Mouse (Mus musculus): ENCODE measurements at regions not wholly inside any gene's neighbourhood (a gene's known extent, or its start where the extent isn't known, plus 50 kb on each side); places are given as distances from the start of the nearest gene placed in this dataset.

- no peak overlapping the region for H3ac ChIP-seq (ENCODE audit: control insufficient read depth, insufficient read length)
- TF ChIP-seq MYOG (IDR thresholded peaks at IDR 0.05; ENCODE audit: control insufficient read depth in 1 of 3, insufficient read depth in 1 of 3, insufficient read length in 2 of 3, low read depth in 2 of 3) (no peak), MYOD1 (IDR thresholded peaks at IDR 0.05; ENCODE audit: control insufficient read depth in 1 of 3, insufficient read length in 2 of 3, low read depth in 2 of 3) (no peak), USF1 (IDR thresholded peaks at IDR 0.05; ENCODE audit: low read depth) (no peak), POLR2AphosphoS2 (IDR thresholded peaks at IDR 0.05; ENCODE audit: insufficient read length, low read depth) (no peak), E2F4 (IDR thresholded peaks at IDR 0.05; ENCODE audit: insufficient read depth) (no peak), SRF (IDR thresholded peaks at IDR 0.05; ENCODE audit: control insufficient read depth, insufficient read length, low read depth) (no peak), TCF3 (IDR thresholded peaks at IDR 0.05; ENCODE audit: insufficient read length, low read depth) (no peak), CEBPB (IDR thresholded peaks at IDR 0.05; ENCODE audit: insufficient read depth, poor library complexity, severe bottlenecking) (no peak), MAX (IDR thresholded peaks at IDR 0.05; ENCODE audit: low read depth) (no peak), POLR2A (IDR thresholded peaks at IDR 0.05; ENCODE audit: insufficient read length, low read depth) (no peak)
- no peaks in the 10 kb centered on the region for H3K36me3 ChIP-seq (ENCODE audit: control insufficient read depth, insufficient read depth)
- H3K4me2 ChIP-seq (ENCODE audit: low read depth), result no peak overlapping the region
- no peaks in the 10 kb centered on the region for H3K27me3 ChIP-seq (ENCODE audit: control insufficient read depth, insufficient read depth, insufficient read length)
- no peak overlapping the region for H3K4me3 ChIP-seq
- H3K79me2 ChIP-seq (ENCODE audit: control insufficient read depth, insufficient read depth), result no peaks in the 10 kb centered on the region
Measured at GRCm38 (mm10) chr12:29187619-29188018, 340.6 kb upstream of the Myt1l start.

DNA sequence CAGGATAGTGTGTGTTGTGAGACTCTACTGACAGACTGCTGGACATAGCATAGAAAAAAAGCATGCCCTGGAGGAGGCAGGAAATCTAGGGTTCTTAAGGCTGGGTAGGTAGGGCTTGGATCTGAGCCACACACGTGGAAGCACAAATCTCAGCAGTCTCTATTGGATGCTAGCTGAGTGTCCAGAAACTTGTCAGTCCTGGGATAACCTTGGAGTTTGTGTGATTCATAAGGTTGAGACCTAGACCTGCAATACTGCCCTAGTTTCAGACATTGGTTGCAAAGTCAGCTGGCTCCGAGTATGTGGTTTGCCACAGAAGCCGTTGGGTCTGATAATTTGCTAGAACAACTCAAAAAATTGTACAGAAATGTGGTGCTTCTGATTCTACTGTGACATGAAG lies 335.8 kb upstream of the Myt1l start:
- Histone ChIP-seq H3K27me3 (ENCODE audit: control insufficient read depth, insufficient read depth, insufficient read length) (no peaks in the 10 kb centered on the region), H3K79me2 (ENCODE audit: control insufficient read depth, insufficient read depth) (no peaks in the 10 kb centered on the region), H3K36me3 (ENCODE audit: control insufficient read depth, insufficient read depth) (no peaks in the 10 kb centered on the region), H3K4me2 (ENCODE audit: low read depth) (no peak overlapping the region), H3ac (ENCODE audit: control insufficient read depth, insufficient read length) (no peak overlapping the region), H3K4me3 (no peak overlapping the region)
- TF ChIP-seq POLR2A (IDR thresholded peaks at IDR 0.05; ENCODE audit: insufficient read length, low read depth), result no peak
- TF ChIP-seq MYOD1 (IDR thresholded peaks at IDR 0.05; ENCODE audit: control insufficient read depth in 1 of 3, insufficient read length in 2 of 3, low read depth in 2 of 3), result no peak
- no peak for TF ChIP-seq CEBPB (IDR thresholded peaks at IDR 0.05; ENCODE audit: insufficient read depth, poor library complexity, severe bottlenecking)
- TF ChIP-seq MYOG (IDR thresholded peaks at IDR 0.05; ENCODE audit: control insufficient read depth in 1 of 3, insufficient read depth in 1 of 3, insufficient read length in 2 of 3, low read depth in 2 of 3), result no peak
- TF ChIP-seq MAX (IDR thresholded peaks at IDR 0.05; ENCODE audit: low read depth), result no peak
- no peak for TF ChIP-seq POLR2AphosphoS2 (IDR thresholded peaks at IDR 0.05; ENCODE audit: insufficient read length, low read depth)
- no peak for TF ChIP-seq TCF3 (IDR thresholded peaks at IDR 0.05; ENCODE audit: insufficient read length, low read depth)
- no peak for TF ChIP-seq USF1 (IDR thresholded peaks at IDR 0.05; ENCODE audit: low read depth)
- no peak for TF ChIP-seq REST (IDR thresholded peaks at IDR 0.05; ENCODE audit: insufficient read depth, insufficient read length)
- no peak for TF ChIP-seq TCF12 (IDR thresholded peaks at IDR 0.05; ENCODE audit: insufficient read depth, poor library complexity, severe bottlenecking)
- TF ChIP-seq E2F4 (IDR thresholded peaks at IDR 0.05; ENCODE audit: insufficient read depth), result no peak
- TF ChIP-seq SRF (IDR thresholded peaks at IDR 0.05; ENCODE audit: control insufficient read depth, insufficient read length, low read depth), result no peak

GRCm38 (mm10) chr12:29211946-29212345 lies 316.2 kb upstream of the Myt1l start:
- TF ChIP-seq REST (IDR thresholded peaks at IDR 0.05; ENCODE audit: insufficient read depth, insufficient read length) (no peak), SRF (IDR thresholded peaks at IDR 0.05; ENCODE audit: control insufficient read depth, insufficient read length, low read depth) (no peak), MYOD1 (IDR thresholded peaks at IDR 0.05; ENCODE audit: control insufficient read depth in 1 of 3, insufficient read length in 2 of 3, low read depth in 2 of 3) (no peak), MAX (IDR thresholded peaks at IDR 0.05; ENCODE audit: low read depth) (no peak), TCF3 (IDR thresholded peaks at IDR 0.05; ENCODE audit: insufficient read length, low read depth) (no peak), E2F4 (IDR thresholded peaks at IDR 0.05; ENCODE audit: insufficient read depth) (no peak), POLR2AphosphoS2 (IDR thresholded peaks at IDR 0.05; ENCODE audit: insufficient read length, low read depth) (no peak), TCF12 (IDR thresholded peaks at IDR 0.05; ENCODE audit: insufficient read depth, poor library complexity, severe bottlenecking) (no peak), USF1 (IDR thresholded peaks at IDR 0.05; ENCODE audit: low read depth) (no peak), CEBPB (IDR thresholded peaks at IDR 0.05; ENCODE audit: insufficient read depth, poor library complexity, severe bottlenecking) (no peak), MYOG (IDR thresholded peaks at IDR 0.05; ENCODE audit: control insufficient read depth in 1 of 3, insufficient read depth in 1 of 3, insufficient read length in 2 of 3, low read depth in 2 of 3) (no peak), POLR2A (IDR thresholded peaks at IDR 0.05; ENCODE audit: insufficient read length, low read depth) (no peak)
- Histone ChIP-seq H3K79me2 (ENCODE audit: control insufficient read depth, insufficient read depth) (no peaks in the 10 kb centered on the region), H3K4me2 (ENCODE audit: low read depth) (no peak overlapping the region), H3ac (ENCODE audit: control insufficient read depth, insufficient read length) (no peak overlapping the region), H3K27me3 (ENCODE audit: control insufficient read depth, insufficient read depth, insufficient read length) (no peaks in the 10 kb centered on the region), H3K4me3 (no peak overlapping the region), H3K36me3 (ENCODE audit: control insufficient read depth, insufficient read depth) (no peaks in the 10 kb centered on the region)

- no peak overlapping the region for H3K4me2 ChIP-seq (ENCODE audit: low read depth)
- no peaks in the 10 kb centered on the region for H3K27me3 ChIP-seq (ENCODE audit: control insufficient read depth, insufficient read depth, insufficient read length)
- H3K79me2 ChIP-seq (ENCODE audit: control insufficient read depth, insufficient read depth), result no peaks in the 10 kb centered on the region
- TF ChIP-seq POLR2A (IDR thresholded peaks at IDR 0.05; ENCODE audit: insufficient read length, low read depth), result no peak
- H3ac ChIP-seq (ENCODE audit: control insufficient read depth, insufficient read length), result no peak overlapping the region
- no peaks in the 10 kb centered on the region for H3K36me3 ChIP-seq (ENCODE audit: control insufficient read depth, insufficient read depth)
- no peak overlapping the region for H3K4me3 ChIP-seq
Measured at GRCm38 (mm10) chr12:29213625-29214024, 314.6 kb upstream of the Myt1l start.

GRCm38 (mm10) chr12:29222099-29222498 lies 306.1 kb upstream of the Myt1l start:
- no peaks in the 10 kb centered on the region for H3K79me2 ChIP-seq (ENCODE audit: control insufficient read depth, insufficient read depth)
- no peaks in the 10 kb centered on the region for H3K36me3 ChIP-seq (ENCODE audit: control insufficient read depth, insufficient read depth)
- H3K4me3 ChIP-seq, result no peak overlapping the region
- no peaks in the 10 kb centered on the region for H3K27me3 ChIP-seq (ENCODE audit: control insufficient read depth, insufficient read depth, insufficient read length)
- TF ChIP-seq CEBPB (IDR thresholded peaks at IDR 0.05; ENCODE audit: insufficient read depth, poor library complexity, severe bottlenecking) (no peak), POLR2AphosphoS2 (IDR thresholded peaks at IDR 0.05; ENCODE audit: insufficient read length, low read depth) (no peak), E2F4 (IDR thresholded peaks at IDR 0.05; ENCODE audit: insufficient read depth) (no peak), POLR2A (IDR thresholded peaks at IDR 0.05; ENCODE audit: insufficient read length, low read depth) (no peak)
- no peak overlapping the region for H3ac ChIP-seq (ENCODE audit: control insufficient read depth, insufficient read length)
- no peak overlapping the region for H3K4me2 ChIP-seq (ENCODE audit: low read depth)
